Mouse (Mus musculus) stomach, embryonic 16.5 days (tissue): ENCODE data around the gene Rap1b. TPM values are rescaled to one million over a fixed set of nuclear protein-coding genes. Genes with fewer than 3 reads are reported as not detected.

Source experiments
- ATAC-seq: fragments of 200-750 bp; cut with Nextera tagmentation; 2 replicates; pipeline ENCODE4 v1.8.0; 2017; ENCODE audit warnings: moderate number of reproducible peaks, moderate TSS enrichment; ENCODE audit not compliant: insufficient read depth, low FRiP score
- H3K27ac ChIP-seq: fragments of 300-500 bp; sonication (generic); 2 replicates; pipeline ENCODE4 v1.5.1; 2014; ENCODE audit warnings: low read length
- H3K27me3 ChIP-seq: fragments of 300-500 bp; sonication (generic); 2 replicates; pipeline ENCODE4 v1.6.1; 2014; ENCODE audit warnings: low read length, control low read depth, mixed read lengths; ENCODE audit not compliant: control insufficient read depth, insufficient read depth
- H3K36me3 ChIP-seq: fragments of 300-500 bp; sonication (generic); 2 replicates; pipeline ENCODE4 v1.6.1; 2014; ENCODE audit warnings: low read length; ENCODE audit not compliant: control insufficient read depth, insufficient read depth
- H3K4me1 ChIP-seq: fragments of 300-500 bp; sonication (generic); 2 replicates; pipeline ENCODE4 v1.6.1; 2014; ENCODE audit warnings: low read length, control low read depth, mixed read lengths; ENCODE audit not compliant: control insufficient read depth, insufficient read depth
- H3K4me2 ChIP-seq: fragments of 300-500 bp; sonication (generic); 2 replicates; pipeline ENCODE4 v1.6.1; 2014; ENCODE audit warnings: low read depth, low read length, mixed read lengths
- H3K4me3 ChIP-seq: fragments of 300-500 bp; sonication (generic); replicated peaks from 2 replicates; pipeline ENCODE4 v1.5.1; 2014; ENCODE audit warnings: mild to moderate bottlenecking, low read length
- H3K9ac ChIP-seq: fragments of 300-500 bp; sonication (generic); 2 replicates; pipeline ENCODE4 v1.6.1; 2014; ENCODE audit warnings: low read length
- H3K9me3 ChIP-seq: fragments of 300-500 bp; sonication (generic); replicated peaks from 2 replicates; pipeline ENCODE4 v1.6.1; 2016; ENCODE audit warnings: low read length, control low read depth; ENCODE audit not compliant: control insufficient read depth
- WGBS: fragments of 180-500 bp; shearing (Covaris S2); extraction: QIAGEN DNeasy Blood & Tissue Kit; methylation state at CpG from one replicate; pipeline ENCODE4 v1.1.7; 2014; 5-methylcytosine and 5-hydroxymethylcytosine counted together
- polyA plus RNA-seq: library from polyadenylated mRNA; unstranded; fragments of >200 nt; fragmentation: Nextera tagmentation; extraction: Ambion mirVana; gene quantifications from 2 replicates; pipeline ENCODE4 v1.2.1, GENCODE M21; 2015

Gene Rap1b
- polyA plus RNA-seq, 1 experiment from 2014 or later, result 176 TPM

DNA sequence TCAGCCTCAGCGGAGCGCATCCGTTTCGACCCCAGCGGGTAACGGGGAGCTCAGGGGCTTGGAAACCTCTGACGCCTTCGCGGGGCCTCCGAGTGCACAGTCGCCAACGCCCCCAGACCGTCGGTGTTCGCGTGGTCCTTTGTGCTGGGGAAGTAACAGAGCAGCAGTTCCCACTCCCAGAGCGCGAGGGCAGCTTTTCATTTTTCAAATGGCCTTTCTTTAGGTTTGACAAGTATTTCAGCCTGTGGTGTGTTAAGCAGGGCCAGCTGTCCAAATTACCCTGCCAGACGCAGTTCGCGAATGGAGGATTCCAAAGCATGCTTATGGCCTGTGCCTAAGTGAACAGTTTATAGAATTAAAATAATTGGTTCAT is 411 bp upstream of the Rap1b start:
- peak; percentile 84 for ATAC-seq
- H3K4me1 ChIP-seq, result peaks cover 14% of the 10 kb centered on the region
- H3K27me3 ChIP-seq, result no peaks in the 10 kb centered on the region
- peak overlapping the region; percentile 85 for H3K4me3 ChIP-seq
- H3K36me3 ChIP-seq, result no peaks in the 10 kb centered on the region
- H3K4me2 ChIP-seq, result peak overlapping the region; percentile 72
- peak overlapping the region; percentile 99 for H3K9ac ChIP-seq
- under 1% methylated on average over 21 of the region's 21 CpGs for WGBS
- H3K27ac ChIP-seq, result peak overlapping the region; percentile 98
- no peaks in the 10 kb centered on the region for H3K9me3 ChIP-seq

DNA sequence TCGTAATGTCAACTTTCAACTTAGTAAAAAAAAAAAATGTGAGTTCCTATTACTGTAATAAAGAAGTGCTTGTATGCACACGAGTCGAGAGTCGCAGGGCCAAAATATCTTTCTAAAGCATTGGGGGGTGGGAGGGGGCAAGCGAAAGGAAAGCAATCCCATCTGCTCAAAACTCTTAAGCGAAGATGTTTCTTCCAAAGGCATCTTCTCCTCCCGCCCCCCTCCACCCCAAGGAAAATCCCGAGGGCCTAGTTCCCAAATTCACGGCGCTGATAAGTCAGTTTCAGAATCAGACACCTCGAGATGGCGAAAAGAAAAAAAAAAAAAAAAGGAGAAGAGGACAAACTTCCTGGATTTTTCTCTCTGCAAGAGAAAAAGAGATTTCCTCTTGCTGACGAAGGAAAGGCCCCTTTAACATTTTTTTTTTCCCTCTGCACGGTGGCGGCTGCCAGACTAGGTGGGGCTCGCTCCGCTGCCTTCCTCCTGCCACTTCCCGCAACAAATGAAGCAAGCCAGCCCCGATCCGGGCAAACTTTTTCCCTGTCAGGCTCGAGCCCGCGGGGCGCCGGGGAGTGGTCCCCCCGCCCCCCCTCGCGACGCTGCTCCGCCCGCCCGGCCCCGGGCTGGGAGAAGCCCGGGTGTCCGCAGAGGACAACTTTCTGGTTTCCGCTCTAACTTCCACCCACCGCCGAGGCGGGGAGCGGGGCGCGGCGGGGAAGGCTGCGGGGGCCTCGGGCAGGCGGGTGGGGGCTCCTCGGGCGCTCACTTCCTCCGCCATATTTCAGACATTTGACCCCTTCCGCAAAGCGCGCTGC is 846 bp downstream of the Rap1b start:
- Histone ChIP-seq H3K27me3 (no peaks in the 10 kb centered on the region), H3K4me2 (peak overlapping the region; percentile 72), H3K9ac (peak overlapping the region; percentile 99), H3K36me3 (no peaks in the 10 kb centered on the region), H3K27ac (peak overlapping the region; percentile 98), H3K4me1 (peaks cover 14% of the 10 kb centered on the region), H3K4me3 (peak overlapping the region; percentile 85), H3K9me3 (no peaks in the 10 kb centered on the region)
- WGBS, result 1% methylated on average over 45 of the region's 52 CpGs
- ATAC-seq, result peak; percentile 35

DNA sequence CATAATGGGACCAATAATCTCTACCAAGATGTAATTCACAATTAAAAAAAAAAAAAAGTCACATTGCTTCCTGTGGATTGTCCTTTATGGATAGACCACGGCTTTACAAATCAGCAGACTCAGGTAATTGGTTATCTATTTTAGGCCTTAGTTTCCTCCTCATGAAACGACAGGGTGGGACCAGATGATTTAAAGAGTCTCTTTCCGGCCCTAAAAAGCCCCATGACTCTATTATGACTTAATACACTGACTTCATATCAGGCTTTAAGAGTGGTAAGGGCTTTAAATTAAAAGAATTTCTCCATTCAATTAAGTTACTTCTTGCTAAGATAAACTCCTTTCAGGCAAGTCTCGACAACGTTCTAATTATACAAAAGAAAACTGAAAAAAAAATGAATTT is 1.6 kb downstream of the Rap1b start:
- ATAC-seq, result no peak
- Histone ChIP-seq H3K4me3 (peak overlapping the region; percentile 85), H3K27me3 (no peaks in the 10 kb centered on the region), H3K27ac (no peak overlapping the region), H3K4me2 (peak overlapping the region; percentile 72), H3K4me1 (peaks cover 14% of the 10 kb centered on the region), H3K36me3 (no peaks in the 10 kb centered on the region), H3K9ac (peak overlapping the region; percentile 56; the same call in 1 of the 2 replicates), H3K9me3 (no peaks in the 10 kb centered on the region)
- 10% methylated on average over 5 of the region's 5 CpGs for WGBS

DNA sequence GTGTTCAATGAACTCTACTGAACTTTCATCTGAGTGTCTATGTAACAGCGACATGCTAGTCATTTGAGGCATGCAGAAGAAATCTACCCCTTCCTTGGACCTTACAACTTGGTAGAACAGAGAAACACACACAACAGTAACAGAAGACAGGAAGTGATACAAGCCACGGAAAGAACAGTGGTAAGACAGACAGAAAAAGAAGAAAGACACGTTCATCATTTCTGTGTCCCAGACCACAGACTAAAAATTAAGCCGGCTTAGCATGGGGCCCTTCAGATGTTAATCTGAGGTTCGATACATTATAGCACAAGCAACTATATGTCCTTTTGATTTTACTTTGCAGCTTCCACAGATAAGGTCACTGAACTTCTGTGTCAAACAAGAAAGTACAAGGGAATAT is 2.1 kb downstream of the Rap1b start:
- WGBS, result 48% methylated on average over 5 of the region's 5 CpGs
- H3K4me3 ChIP-seq, result peak overlapping the region; percentile 85

DNA sequence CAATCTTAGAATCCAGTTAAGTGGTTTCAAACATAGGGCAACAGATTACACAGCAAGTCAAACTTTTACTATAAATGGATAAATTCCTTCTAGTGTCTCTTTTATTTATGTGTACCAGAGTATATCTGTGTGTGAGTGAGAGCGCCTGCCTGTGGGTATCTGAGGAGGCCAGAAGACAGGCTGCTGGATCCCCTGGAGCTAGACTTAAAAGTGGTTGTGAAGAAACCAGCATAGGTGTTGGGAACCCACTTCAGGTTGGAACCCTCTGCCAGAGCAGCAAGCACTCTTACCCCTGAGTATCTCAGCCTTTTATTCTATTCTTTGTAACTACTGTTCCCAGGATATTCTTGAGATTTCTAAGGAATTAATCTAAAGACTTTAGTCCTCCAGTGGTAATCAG is 4.1 kb downstream of the Rap1b start:
- WGBS, result 61% methylated on average over 1 of the region's 1 CpGs
- H3K4me2 ChIP-seq, result no peak overlapping the region
- ATAC-seq, result no peak
- no peak overlapping the region for H3K9ac ChIP-seq
- H3K4me3 ChIP-seq, result no peak overlapping the region
- no peaks in the 10 kb centered on the region for H3K27me3 ChIP-seq
- H3K9me3 ChIP-seq, result no peaks in the 10 kb centered on the region
- H3K36me3 ChIP-seq, result no peaks in the 10 kb centered on the region
- H3K4me1 ChIP-seq, result peaks cover 13% of the 10 kb centered on the region
- H3K27ac ChIP-seq, result no peak overlapping the region

More for the DNA sequence above, 2.1 kb downstream of the Rap1b start:
- no peak overlapping the region for H3K9ac ChIP-seq
- no peaks in the 10 kb centered on the region for H3K9me3 ChIP-seq
- peaks cover 14% of the 10 kb centered on the region for H3K4me1 ChIP-seq
- H3K27me3 ChIP-seq, result no peaks in the 10 kb centered on the region
- peak overlapping the region; percentile 72 for H3K4me2 ChIP-seq
- ATAC-seq, result no peak
- H3K27ac ChIP-seq, result no peak overlapping the region
- H3K36me3 ChIP-seq, result no peaks in the 10 kb centered on the region

DNA sequence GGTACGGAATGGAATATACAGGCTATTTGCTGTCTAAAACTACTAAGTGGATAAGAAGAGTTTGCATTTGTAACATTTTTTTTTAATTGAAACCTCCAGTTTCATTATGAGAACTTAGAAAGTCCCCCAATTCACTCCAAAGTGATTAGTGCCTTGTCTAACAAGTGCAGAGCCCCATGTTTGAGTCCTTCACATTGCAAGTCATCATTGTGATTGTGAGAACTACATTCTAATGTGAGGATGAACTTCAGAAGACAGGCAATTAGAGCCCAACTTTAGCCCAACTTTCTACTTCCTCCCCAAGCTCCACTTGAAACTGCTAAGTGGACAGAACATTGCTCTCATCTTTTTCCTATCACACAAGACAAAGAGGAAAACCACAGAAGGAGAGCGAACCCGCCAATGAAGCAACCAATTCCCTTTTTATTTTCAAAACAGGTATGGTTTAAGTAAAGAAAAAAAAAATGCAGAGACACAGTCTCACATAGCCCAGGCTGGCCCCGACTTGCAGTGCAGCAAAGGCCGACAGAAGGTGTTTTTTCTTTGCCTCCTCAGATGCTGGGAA is 5.3 kb downstream of the Rap1b start:
- no peak overlapping the region for H3K27ac ChIP-seq
- 85% methylated on average over 5 of the region's 5 CpGs for WGBS
- H3K36me3 ChIP-seq, result no peaks in the 10 kb centered on the region
- no peaks in the 10 kb centered on the region for H3K9me3 ChIP-seq
- no peak overlapping the region for H3K4me3 ChIP-seq
- H3K4me2 ChIP-seq, result no peak overlapping the region
- no peaks in the 10 kb centered on the region for H3K27me3 ChIP-seq
- ATAC-seq, result no peak
- peaks cover 13% of the 10 kb centered on the region for H3K4me1 ChIP-seq
- H3K9ac ChIP-seq, result no peak overlapping the region

DNA sequence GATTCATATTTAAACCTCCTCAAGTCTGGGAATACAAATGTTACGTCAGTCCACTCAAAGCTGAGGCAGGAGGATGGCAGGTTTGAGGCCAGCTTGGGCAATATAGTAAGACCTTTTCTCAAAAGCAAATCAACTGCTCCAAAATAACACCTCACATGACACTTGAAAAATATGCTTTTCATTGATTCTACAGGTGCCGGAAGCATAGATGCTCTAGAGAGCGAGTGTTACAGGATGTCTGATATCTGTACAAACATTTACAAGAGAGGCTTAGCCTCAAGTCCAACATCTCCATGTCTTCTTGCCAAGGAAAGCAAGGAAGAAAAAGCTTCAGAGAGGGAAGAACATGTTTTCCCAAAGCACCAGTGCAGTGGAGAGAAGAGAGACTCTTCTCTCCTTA is 6.1 kb downstream of the Rap1b start:
- 75% methylated on average over 3 of the region's 3 CpGs for WGBS
- no peaks in the 10 kb centered on the region for H3K9me3 ChIP-seq
- no peak for ATAC-seq

DNA sequence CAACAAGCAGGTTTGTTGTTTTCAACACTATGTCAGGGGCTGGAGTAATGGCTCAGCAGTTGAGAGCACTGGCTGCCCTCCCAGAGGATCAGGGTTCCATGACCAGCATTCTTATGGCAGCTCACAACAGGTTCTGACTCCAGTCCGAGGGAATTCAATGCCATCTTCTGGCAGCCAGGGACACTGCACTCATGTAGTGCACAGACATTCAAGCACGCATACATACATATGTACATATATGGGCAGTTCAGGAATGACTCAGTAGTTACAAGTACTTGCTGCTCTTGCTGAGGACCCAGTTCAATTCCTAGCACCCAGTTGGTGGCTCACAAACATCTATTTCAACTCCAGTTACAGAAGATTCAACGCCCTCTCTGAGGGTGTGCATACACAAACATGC is 6.9 kb downstream of the Rap1b start:
- H3K27me3 ChIP-seq, result no peaks in the 10 kb centered on the region
- H3K4me1 ChIP-seq, result peaks cover 11% of the 10 kb centered on the region
- H3K36me3 ChIP-seq, result no peaks in the 10 kb centered on the region
- H3K4me2 ChIP-seq, result no peak overlapping the region
- no peak overlapping the region for H3K27ac ChIP-seq
- ATAC-seq, result no peak
- 89% methylated on average over 3 of the region's 3 CpGs for whole genome bisulfite sequencing
- no peak overlapping the region for H3K4me3 ChIP-seq
- H3K9me3 ChIP-seq, result no peaks in the 10 kb centered on the region
- no peak overlapping the region for H3K9ac ChIP-seq

More for the DNA sequence above, 6.1 kb downstream of the Rap1b start:
- Histone ChIP-seq H3K27me3 (no peaks in the 10 kb centered on the region), H3K36me3 (no peaks in the 10 kb centered on the region), H3K27ac (no peak overlapping the region), H3K4me1 (peaks cover 13% of the 10 kb centered on the region), H3K4me2 (no peak overlapping the region), H3K4me3 (no peak overlapping the region), H3K9ac (no peak overlapping the region)

DNA sequence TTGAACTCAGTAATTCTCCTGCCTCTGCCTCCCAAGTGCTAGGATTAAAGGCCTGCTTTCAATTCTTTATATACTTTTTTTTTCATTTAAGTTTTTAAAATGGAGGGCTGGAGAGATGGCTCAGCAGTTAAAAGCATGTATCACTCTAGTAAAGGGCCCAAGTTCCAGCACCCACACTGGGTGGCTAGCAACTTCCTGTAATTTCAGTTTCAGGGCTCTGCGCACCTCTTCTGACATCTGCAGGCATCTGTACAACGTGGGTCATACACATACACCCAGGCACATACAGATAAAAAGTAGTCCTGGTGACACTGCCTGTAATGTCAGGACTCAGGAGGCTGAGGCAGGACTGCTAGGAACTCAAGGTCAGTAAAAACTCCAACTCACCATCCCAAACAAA is 9.5 kb downstream of the Rap1b start:
- no peak overlapping the region for H3K27ac ChIP-seq
- no peak overlapping the region for H3K4me2 ChIP-seq
- no peaks in the 10 kb centered on the region for H3K9me3 ChIP-seq
- H3K9ac ChIP-seq, result no peak overlapping the region
- 86% methylated on average over 2 of the region's 2 CpGs for WGBS
- no peaks in the 10 kb centered on the region for H3K36me3 ChIP-seq
- H3K4me3 ChIP-seq, result no peak overlapping the region
- no peaks in the 10 kb centered on the region for H3K27me3 ChIP-seq
- peaks cover 7% of the 10 kb centered on the region; the same call in 1 of the 2 replicates for H3K4me1 ChIP-seq
- no peak for ATAC-seq
